Comparison of ENCODE assay signal across 9 mouse cellular contexts in genomic region chr8:109853423-109853822, GRCm38 (mm10). TPM values are rescaled to one million over a fixed set of nuclear protein-coding genes. Genes with fewer than 3 reads are reported as not detected.
DNase-seq lines count a peak whose midpoint lies in the region; ATAC-seq and TF ChIP-seq lines count a peak whose summit lies in the region.
"Had no signal": no experiment of that assay in that cellular context is flagged by ENCODE, and none has a peak within 500 bp of the region (broad histone marks: within the 10 kb centered on the region; RNA-seq: fewer than 3 reads in every experiment).

No protein-coding gene starts in this region.

- H3K9me3 ChIP-seq in kidney, embryonic 16.5 days (ENCODE audit: low read length) = no peaks in the 10 kb centered on the region
- H3K9me3 ChIP-seq in heart, postnatal 0 days (replicated peaks; ENCODE audit: control insufficient read depth, low read length) = no peaks in the 10 kb centered on the region
- no peaks in the 10 kb centered on the region for H3K9me3 ChIP-seq in stomach, embryonic 14.5 days (ENCODE audit: control insufficient read depth, low read depth, low read length)
- H3K9me3 ChIP-seq: neural tube, embryonic 12.5 days had no signal

- peaks cover 8% of the 10 kb centered on the region for H3K36me3 ChIP-seq in kidney, adult 2 months (ENCODE audit: control insufficient read depth, insufficient read depth, low read length)
- H3K36me3 ChIP-seq in kidney, embryonic 16.5 days (ENCODE audit: insufficient read depth, low read length) = peaks cover 41% of the 10 kb centered on the region
- H3K36me3 ChIP-seq in heart, postnatal 0 days (replicated peaks; ENCODE audit: control insufficient read depth, insufficient read depth, low read length) = peaks cover 71% of the 10 kb centered on the region
- H3K36me3 ChIP-seq in stomach, embryonic 14.5 days (ENCODE audit: control insufficient read depth, insufficient read depth, low read length) = peaks cover 68% of the 10 kb centered on the region

- no peak for TF ChIP-seq EP300 in heart, postnatal 0 days (IDR thresholded peaks at IDR 0.05; ENCODE audit: low read depth)

- no peaks in the 10 kb centered on the region for H3K27me3 ChIP-seq in kidney, adult 2 months (replicated peaks; ENCODE audit: control insufficient read depth, insufficient read depth, low read length)
- no peaks in the 10 kb centered on the region for H3K27me3 ChIP-seq in kidney, embryonic 16.5 days (ENCODE audit: insufficient read depth, low read length)
- no peaks in the 10 kb centered on the region for H3K27me3 ChIP-seq in heart, postnatal 0 days (ENCODE audit: control insufficient read depth, insufficient read depth, low read length)
- H3K27me3 ChIP-seq in stomach, embryonic 14.5 days (ENCODE audit: control insufficient read depth, insufficient read depth, low read length) = no peaks in the 10 kb centered on the region
- H3K27me3 ChIP-seq: neural tube, embryonic 12.5 days had no signal

- no peak for ATAC-seq in kidney, embryonic 16.5 days (ENCODE audit: low FRiP score, low TSS enrichment)
- peak; percentile 66; the same call in 1 of the 2 replicates for ATAC-seq in heart, postnatal 0 days (ENCODE audit: insufficient read depth, low read depth)
- ATAC-seq in stomach, embryonic 14.5 days (ENCODE audit: insufficient number of reproducible peaks, insufficient read depth, low FRiP score, low read depth) = 0 out of 2 replicates have a peak, but pooled peaks have one; percentile 56

- no peak overlapping the region for H3K4me2 ChIP-seq in kidney, embryonic 16.5 days (replicated peaks; ENCODE audit: low read depth, low read length)
- no peak overlapping the region for H3K4me2 ChIP-seq in heart, postnatal 0 days (ENCODE audit: low read depth, low read length)
- H3K4me2 ChIP-seq in stomach, embryonic 14.5 days (replicated peaks; ENCODE audit: low read depth, low read length) = no peak overlapping the region
- H3K4me2 ChIP-seq: neural tube, embryonic 12.5 days had no signal

- 32% methylated on average over 6 of the region's 6 CpGs for WGBS in kidney, adult 2 months
- 44% methylated on average over 6 of the region's 6 CpGs for WGBS in kidney, embryonic 16.5 days
- 39% methylated on average over 6 of the region's 6 CpGs for WGBS in heart, postnatal 0 days
- 43% methylated on average over 6 of the region's 6 CpGs for WGBS in stomach, embryonic 14.5 days

- TF ChIP-seq POLR2A in kidney, adult 2 months (IDR thresholded peaks at IDR 0.05; ENCODE audit: low read depth, low read length) = no peak

- peak; percentile 80 for DNase-seq in kidney, adult 2 months
- DNase-seq in adrenal gland, adult 18-20 months (ENCODE audit: low spot score in 2 of 2) = peak; percentile 49 to 53
- DNase-seq in embryo, embryonic 10 days (ENCODE audit: low spot score) = peak; percentile 83
- DNase-seq in heart, postnatal 0 days (ENCODE audit: low spot score) = peak; percentile 74
- peak; percentile 43 to 44 for DNase-seq in left cerebral cortex, adult 2 months (ENCODE audit: extremely low spot score in 1 of 2, low spot score in 2 of 2)
- peak; percentile 73 for DNase-seq in mesoderm, embryonic 11.5 days (ENCODE audit: low read depth, low spot score)

- no peaks in the 10 kb centered on the region for H3K4me1 ChIP-seq in kidney, adult 2 months (ENCODE audit: control insufficient read depth, insufficient read depth, low read length)
- no peaks in the 10 kb centered on the region for H3K4me1 ChIP-seq in kidney, embryonic 16.5 days (ENCODE audit: insufficient read depth, low read length)
- peaks cover 5% of the 10 kb centered on the region; the same call in 1 of the 2 replicates for H3K4me1 ChIP-seq in heart, postnatal 0 days (ENCODE audit: control insufficient read depth, insufficient read depth)
- no peaks in the 10 kb centered on the region for H3K4me1 ChIP-seq in stomach, embryonic 14.5 days (ENCODE audit: control insufficient read depth, insufficient read depth, low read length)
- H3K4me1 ChIP-seq: neural tube, embryonic 12.5 days had no signal

- intact Hi-C loops in left cerebral cortex, adult 2 months (cut with DNase I) = loop anchor here (2.0 kb wide), 1 partner anchor 63 kb away; no protein-coding TSS in a partner anchor

- no peak overlapping the region for H3K9ac ChIP-seq in kidney, embryonic 16.5 days (replicated peaks; ENCODE audit: low read length)
- no peak overlapping the region for H3K9ac ChIP-seq in heart, postnatal 0 days (replicated peaks; ENCODE audit: low read depth, low read length)
- H3K9ac ChIP-seq in stomach, embryonic 14.5 days (replicated peaks; ENCODE audit: low read depth, low read length) = no peak overlapping the region
- H3K9ac ChIP-seq: neural tube, embryonic 12.5 days had no signal

- TF ChIP-seq CTCF in kidney, adult 2 months (conservative IDR thresholded peaks at IDR 0.05; ENCODE audit: insufficient read depth, insufficient read length, low read depth, low read length) = peak; percentile 93
- peak; percentile 82 for TF ChIP-seq CTCF in heart, postnatal 0 days (IDR thresholded peaks at IDR 0.05; ENCODE audit: low read depth)
- TF ChIP-seq CTCF in left cerebral cortex, adult 2 months (IDR thresholded peaks at IDR 0.05) = peak; percentile 88

- H3K4me3 ChIP-seq in kidney, adult 2 months (ENCODE audit: insufficient read depth, low read depth, low read length) = no peak overlapping the region
- H3K4me3 ChIP-seq in kidney, embryonic 16.5 days (ENCODE audit: low read length) = no peak overlapping the region
- H3K4me3 ChIP-seq in heart, postnatal 0 days (ENCODE audit: low read depth, low read length) = no peak overlapping the region
- no peak overlapping the region for H3K4me3 ChIP-seq in left cerebral cortex, adult 2 months
- H3K4me3 ChIP-seq in stomach, embryonic 14.5 days (ENCODE audit: low read depth, low read length) = no peak overlapping the region
- H3K4me3 ChIP-seq: neural tube, embryonic 12.5 days had no signal

- H3K27ac ChIP-seq in kidney, adult 2 months (ENCODE audit: insufficient read depth, low read depth, low read length) = no peak overlapping the region
- no peak overlapping the region for H3K27ac ChIP-seq in kidney, embryonic 16.5 days (ENCODE audit: low read length)
- H3K27ac ChIP-seq in heart, postnatal 0 days (ENCODE audit: low read depth) = no peak overlapping the region
- no peak overlapping the region for H3K27ac ChIP-seq in left cerebral cortex, adult 2 months
- no peak overlapping the region for H3K27ac ChIP-seq in stomach, embryonic 14.5 days (ENCODE audit: low read length)
- H3K27ac ChIP-seq: neural tube, embryonic 12.5 days had no signal

RNA-seq across cellular contexts. Expression of gene Phlpp2, which starts 14.9 kb away (rescaled TPM):
- polyA plus RNA-seq in kidney, adult 2 months (2012; rRNA removed) = 6.5 and 6.9 TPM in 2 replicates
- polyA plus RNA-seq in kidney, embryonic 16.5 days (2015; fragmentation: Nextera tagmentation; extraction: Ambion mirVana) = 2.6 and 2.7 TPM in 2 replicates
- 1 to 10 TPM; 7.1 to 8.0 TPM for total RNA-seq in adrenal gland, adult 18-20 months (2021)
- 2.2 and 2.3 TPM in 2 replicates for total RNA-seq in heart, postnatal 0 days (2014; rRNA removed; ENCODE audit: low replicate concordance)
- 0.67 and 0.80 TPM in 2 replicates for polyA plus RNA-seq in heart, postnatal 0 days (2015; fragmentation: Nextera tagmentation; extraction: Ambion mirVana)
- 10 to 100 TPM; 35.6 to 36.4 TPM for total RNA-seq in left cerebral cortex, adult 2 months (2021)
- polyA plus RNA-seq in stomach, embryonic 14.5 days (2014; fragmentation: Nextera tagmentation; extraction: Ambion mirVana) = 6.1 and 6.9 TPM in 2 replicates
